Mouse (Mus musculus) heart, postnatal 0 days (tissue): ENCODE results near the gene Ror2. TPM values are rescaled to one million over a fixed set of nuclear protein-coding genes. Genes with fewer than 3 reads are reported as not detected.

Source experiments
- ATAC-seq: fragments of 200-750 bp; cut with Nextera tagmentation; 2 replicates; pipeline ENCODE4 v1.8.0; 2017; ENCODE audit warnings: low read depth, moderate number of reproducible peaks, moderate library complexity; ENCODE audit not compliant: insufficient read depth
- DNase-seq: peaks from one replicate; pipeline ENCODE4 v3.0.0-alpha.2; 2016; ENCODE audit warnings: low spot score
- H3K27ac ChIP-seq: fragments of 300-500 bp; sonication (generic); 2 replicates; pipeline ENCODE4 v1.5.1; 2014; ENCODE audit warnings: low read depth, mild to moderate bottlenecking
- H3K27me3 ChIP-seq: fragments of 300-500 bp; sonication (generic); 2 replicates; pipeline ENCODE4 v1.6.1; 2014; ENCODE audit warnings: low read length, mixed read lengths; ENCODE audit not compliant: control insufficient read depth, insufficient read depth
- H3K36me3 ChIP-seq: fragments of 300-500 bp; sonication (generic); replicated peaks from 2 replicates; pipeline ENCODE4 v1.6.1; 2014; ENCODE audit warnings: low read length, mixed read lengths; ENCODE audit not compliant: control insufficient read depth, insufficient read depth
- H3K4me1 ChIP-seq: fragments of 300-500 bp; sonication (generic); 2 replicates; pipeline ENCODE4 v1.6.1; 2014; ENCODE audit warnings: antibody characterized with exemption; ENCODE audit not compliant: control insufficient read depth, insufficient read depth
- H3K4me2 ChIP-seq: fragments of 300-500 bp; sonication (generic); 2 replicates; pipeline ENCODE4 v1.6.1; 2014; ENCODE audit warnings: low read depth, mild to moderate bottlenecking, low read length, moderate library complexity
- H3K4me3 ChIP-seq: fragments of 300-500 bp; sonication (generic); 2 replicates; pipeline ENCODE4 v1.5.1; 2014; ENCODE audit warnings: low read depth, low read length
- H3K9ac ChIP-seq: fragments of 300-500 bp; sonication (generic); replicated peaks from 2 replicates; pipeline ENCODE4 v1.6.1; 2014; ENCODE audit warnings: low read depth, low read length, mixed read lengths
- H3K9me3 ChIP-seq: fragments of 300-500 bp; sonication (generic); replicated peaks from 2 replicates; pipeline ENCODE4 v1.6.1; 2016; ENCODE audit warnings: low read length; ENCODE audit not compliant: control insufficient read depth
- CTCF ChIP-seq: IDR thresholded peaks from 2 replicates; pipeline ENCODE4 v1.5.1; 2016; ENCODE audit warnings: antibody characterized with exemption, control low read depth, low read depth
- EP300 ChIP-seq: IDR thresholded peaks from 2 replicates; pipeline ENCODE4 v1.6.1; 2016; ENCODE audit warnings: antibody characterized with exemption, low read depth
- WGBS: fragments of 180-500 bp; shearing (Covaris S2); extraction: QIAGEN DNeasy Blood & Tissue Kit; methylation state at CpG from one replicate; pipeline ENCODE4 v1.1.7; 2014; 5-methylcytosine and 5-hydroxymethylcytosine counted together
- polyA plus RNA-seq: library from polyadenylated mRNA; unstranded; fragments of >200 nt; fragmentation: Nextera tagmentation; extraction: Ambion mirVana; gene quantifications from 2 replicates; pipeline ENCODE4 v1.2.1, GENCODE M21; 2015
- total RNA-seq: library from RNA; depleted of rRNA; stranded (reverse); fragments of >200 nt; gene quantifications from 2 replicates; pipeline ENCODE4 v1.2.3, GENCODE M21; 2014; ENCODE audit warnings: low replicate concordance

Gene Ror2
- total and polyA plus RNA-seq, 2 experiments from 2014 or later = 6.6 to 19.1 TPM

DNA sequence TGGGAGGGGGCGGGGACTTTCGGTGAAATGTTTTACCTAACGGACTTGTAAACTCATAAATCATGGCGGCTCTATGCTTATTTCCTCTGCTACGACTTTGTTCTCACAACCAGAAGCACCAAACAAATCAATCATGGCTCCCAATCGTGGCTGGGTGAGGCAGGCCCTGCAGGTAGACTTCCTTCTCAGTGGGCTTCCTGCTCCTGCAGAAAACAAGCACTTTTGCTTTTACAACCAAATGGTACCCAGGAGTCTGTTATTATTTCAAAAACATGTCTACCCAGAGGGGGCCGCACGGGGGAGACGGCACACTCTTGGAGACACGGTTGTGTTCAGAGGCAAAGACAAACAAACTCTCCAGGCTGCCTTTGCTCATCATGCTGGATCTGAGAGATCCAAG, 122.3 kb downstream of the Ror2 start:
- no peak overlapping the region for H3K27ac ChIP-seq
- no peak for TF ChIP-seq EP300
- TF ChIP-seq CTCF = no peak
- no peaks in the 10 kb centered on the region for H3K9me3 ChIP-seq
- H3K9ac ChIP-seq = no peak overlapping the region
- peaks cover 8% of the 10 kb centered on the region for H3K4me1 ChIP-seq
- ATAC-seq (no peak), DNase-seq (no peak)
- no peaks in the 10 kb centered on the region for H3K36me3 ChIP-seq
- H3K4me3 ChIP-seq = no peak overlapping the region
- H3K4me2 ChIP-seq = no peak overlapping the region
- WGBS = 70% methylated on average over 10 of the region's 10 CpGs
- H3K27me3 ChIP-seq = no peaks in the 10 kb centered on the region

DNA sequence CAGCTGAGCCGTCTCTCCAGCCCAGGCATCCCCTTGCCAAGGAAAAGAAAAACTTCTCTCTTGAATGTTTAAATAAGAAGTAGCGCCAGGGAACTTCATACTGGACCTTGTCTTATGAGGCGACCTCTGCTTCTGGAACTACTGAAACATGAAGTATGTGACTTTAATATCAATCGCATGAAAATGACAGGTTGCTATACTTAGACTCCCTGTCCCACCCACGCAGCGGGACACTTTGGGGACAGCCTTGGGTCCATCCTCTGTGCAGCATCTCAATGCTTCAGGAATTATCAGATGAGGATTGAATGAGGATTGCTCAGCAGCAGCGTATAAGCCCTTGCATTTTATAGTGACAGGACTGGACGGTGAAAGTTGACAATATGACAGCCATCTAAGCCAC, 122.9 kb downstream of the Ror2 start:
- Histone ChIP-seq H3K9me3 (no peaks in the 10 kb centered on the region), H3K27ac (no peak overlapping the region), H3K4me3 (no peak overlapping the region), H3K9ac (no peak overlapping the region), H3K27me3 (no peaks in the 10 kb centered on the region), H3K36me3 (no peaks in the 10 kb centered on the region), H3K4me2 (no peak overlapping the region), H3K4me1 (peaks cover 15% of the 10 kb centered on the region)
- no peak for ATAC-seq
- DNase-seq = no peak
- WGBS = 49% methylated on average over 8 of the region's 8 CpGs
- TF ChIP-seq CTCF = no peak
- no peak for TF ChIP-seq EP300

DNA sequence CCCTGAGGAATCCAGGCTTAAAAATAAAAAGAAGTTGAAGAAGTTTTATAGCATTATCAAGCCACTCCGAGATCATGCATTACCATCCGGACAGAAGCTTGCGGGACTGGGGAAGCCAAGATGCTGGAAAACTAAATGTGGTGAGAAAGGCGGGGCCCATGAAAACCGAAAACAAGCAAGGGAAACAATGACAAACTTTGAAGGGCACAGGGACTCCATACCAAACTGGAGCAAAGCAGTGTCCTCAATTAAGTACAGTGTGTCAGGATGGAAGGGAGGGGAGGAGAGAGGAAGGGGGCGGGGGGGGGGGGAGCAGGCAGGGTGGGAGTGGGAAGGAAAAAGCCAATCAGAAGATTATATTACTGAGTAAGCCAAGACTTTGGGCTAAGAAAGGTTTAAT, 126.4 kb downstream of the Ror2 start:
- H3K9ac ChIP-seq = no peak overlapping the region
- no peak for DNase-seq
- H3K4me1 ChIP-seq = peaks cover 31% of the 10 kb centered on the region
- no peak overlapping the region for H3K4me2 ChIP-seq
- no peaks in the 10 kb centered on the region for H3K9me3 ChIP-seq
- H3K27ac ChIP-seq = no peak overlapping the region
- ATAC-seq = no peak
- H3K27me3 ChIP-seq = no peaks in the 10 kb centered on the region
- H3K4me3 ChIP-seq = no peak overlapping the region
- WGBS = 90% methylated on average over 5 of the region's 6 CpGs
- no peaks in the 10 kb centered on the region for H3K36me3 ChIP-seq
- TF ChIP-seq EP300 (no peak), CTCF (no peak)

DNA sequence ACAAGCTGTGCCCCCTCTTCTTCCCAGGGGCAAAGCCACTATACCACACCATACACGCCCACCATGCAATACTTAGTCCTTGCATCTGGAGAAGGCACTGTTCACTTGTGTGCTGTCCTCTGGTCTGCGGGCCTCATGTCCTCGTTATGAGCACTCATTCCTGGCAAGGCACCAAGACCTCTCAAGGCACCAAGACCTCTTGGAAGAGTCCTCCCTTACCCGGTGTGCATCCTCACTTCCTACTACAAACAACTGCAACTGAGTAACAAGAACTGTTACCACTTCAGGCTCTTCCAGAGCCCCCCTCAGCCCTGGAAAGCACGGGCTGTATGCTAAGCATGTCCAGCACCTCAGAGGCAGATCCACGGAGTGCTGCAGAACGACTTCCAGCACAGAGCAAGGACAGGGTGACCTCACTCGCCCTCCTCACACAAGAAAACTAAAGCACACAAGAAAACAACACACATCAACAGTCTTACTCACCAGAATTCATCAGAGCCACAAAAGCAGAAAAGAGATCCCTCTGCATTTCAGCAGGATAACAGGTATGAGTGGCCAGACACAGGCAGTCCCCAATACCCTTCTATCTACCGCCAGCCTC, 127.4 kb downstream of the Ror2 start:
- Histone ChIP-seq H3K27ac (peak overlapping the region; percentile 37; the same call in 1 of the 2 replicates), H3K4me2 (no peak overlapping the region), H3K4me1 (peaks cover 31% of the 10 kb centered on the region), H3K4me3 (no peak overlapping the region), H3K9me3 (no peaks in the 10 kb centered on the region), H3K36me3 (no peaks in the 10 kb centered on the region), H3K27me3 (no peaks in the 10 kb centered on the region), H3K9ac (no peak overlapping the region)
- no peak for TF ChIP-seq EP300
- TF ChIP-seq CTCF = no peak
- WGBS = 44% methylated on average over 9 of the region's 9 CpGs
- no peak for DNase-seq
- ATAC-seq = no peak

DNA sequence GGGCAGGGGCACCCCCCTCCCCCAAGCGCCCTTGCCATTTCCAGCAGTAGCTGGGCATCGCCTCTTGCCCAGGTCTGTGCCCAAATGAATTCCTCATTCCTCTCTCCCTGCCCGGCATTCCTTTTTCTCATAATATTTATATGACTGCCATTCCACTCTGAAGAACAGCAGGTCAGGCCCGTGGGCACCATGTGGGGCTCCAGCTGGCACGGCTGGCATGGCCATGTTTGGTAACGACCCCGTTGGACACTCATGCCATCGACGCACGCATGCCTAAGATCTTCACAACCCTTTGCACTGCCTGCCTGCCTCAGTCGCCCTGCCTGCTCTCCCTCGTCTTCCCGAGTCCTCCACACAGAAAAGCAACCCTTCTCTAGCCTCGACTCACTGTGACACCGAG, 129.0 kb downstream of the Ror2 start:
- Histone ChIP-seq H3K27ac (peak overlapping the region; percentile 74), H3K9me3 (no peaks in the 10 kb centered on the region), H3K9ac (no peak overlapping the region), H3K36me3 (no peaks in the 10 kb centered on the region), H3K4me1 (peaks cover 27% of the 10 kb centered on the region), H3K4me2 (no peak overlapping the region), H3K4me3 (no peak overlapping the region), H3K27me3 (no peaks in the 10 kb centered on the region)
- no peak for DNase-seq
- WGBS = 79% methylated on average over 15 of the region's 15 CpGs
- no peak for TF ChIP-seq CTCF
- no peak for TF ChIP-seq EP300
- no peak for ATAC-seq

DNA sequence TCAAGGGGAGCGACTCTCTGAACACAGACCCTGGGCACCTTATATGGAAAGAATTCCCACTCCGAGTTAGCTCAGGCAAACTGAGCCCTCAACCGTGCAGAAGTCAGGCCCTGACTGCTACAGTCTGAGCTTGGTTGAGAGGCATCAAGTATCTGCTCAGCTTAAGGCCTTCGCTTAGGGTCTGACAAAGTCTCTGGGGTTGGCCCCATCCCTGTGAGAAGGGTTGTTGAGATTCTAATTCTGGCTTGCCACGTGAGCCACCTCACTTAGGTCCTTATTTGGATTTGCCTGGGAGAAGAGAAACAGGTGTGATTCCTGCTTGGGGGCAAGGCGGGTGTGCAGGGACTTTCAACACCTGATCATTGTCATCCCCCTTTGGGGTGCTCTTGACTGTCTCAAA, 129.6 kb downstream of the Ror2 start:
- H3K9ac ChIP-seq = no peak overlapping the region
- H3K4me3 ChIP-seq = no peak overlapping the region
- 35% methylated on average over 6 of the region's 6 CpGs for WGBS
- DNase-seq = peak; percentile 69
- H3K36me3 ChIP-seq = no peaks in the 10 kb centered on the region
- peak overlapping the region; percentile 74 for H3K27ac ChIP-seq
- no peaks in the 10 kb centered on the region for H3K27me3 ChIP-seq
- peak; percentile 70 for ATAC-seq
- no peaks in the 10 kb centered on the region for H3K9me3 ChIP-seq
- peaks cover 33% of the 10 kb centered on the region for H3K4me1 ChIP-seq
- H3K4me2 ChIP-seq = no peak overlapping the region
- TF ChIP-seq CTCF = no peak
- TF ChIP-seq EP300 = 0 out of 2 replicates have a peak, but pooled peaks have one; percentile 14
